Mouse (Mus musculus) adipocyte (in vitro differentiated cells): ENCODE data around the gene Capn11.
A peak's percentile ranks its signal among the peaks of the same experiment; 100 is the strongest.

Experiments used
- DNase-seq: peaks from one replicate; pipeline ENCODE4 v3.0.0-alpha.2; 2016; ENCODE audit warnings: low spot score

The Capn11 gene

DNA sequence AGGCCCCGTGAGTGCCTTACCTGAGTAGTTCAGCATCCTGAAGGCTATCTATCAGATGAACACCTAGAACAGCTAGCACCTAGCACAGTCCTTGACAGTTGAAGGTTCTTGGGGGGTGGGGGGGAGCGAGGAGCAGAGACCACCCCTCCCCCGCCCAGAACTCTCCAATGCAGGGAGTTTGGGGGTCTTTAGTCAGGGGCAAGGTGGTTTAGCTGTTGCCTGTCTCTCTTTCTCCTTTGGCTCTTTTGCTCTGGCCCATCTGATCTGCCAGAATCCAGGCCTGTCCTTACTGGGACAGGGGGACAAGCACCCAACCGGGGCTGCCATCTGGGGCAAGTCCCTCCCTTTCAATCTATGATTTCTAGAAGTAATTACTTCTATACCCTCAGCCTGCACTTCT is at the start of gene Capn11:
Gene Capn11, minus strand, starts transcription at position 101 of the 400 bp plus-strand sequence.
- no peak for DNase-seq

DNA sequence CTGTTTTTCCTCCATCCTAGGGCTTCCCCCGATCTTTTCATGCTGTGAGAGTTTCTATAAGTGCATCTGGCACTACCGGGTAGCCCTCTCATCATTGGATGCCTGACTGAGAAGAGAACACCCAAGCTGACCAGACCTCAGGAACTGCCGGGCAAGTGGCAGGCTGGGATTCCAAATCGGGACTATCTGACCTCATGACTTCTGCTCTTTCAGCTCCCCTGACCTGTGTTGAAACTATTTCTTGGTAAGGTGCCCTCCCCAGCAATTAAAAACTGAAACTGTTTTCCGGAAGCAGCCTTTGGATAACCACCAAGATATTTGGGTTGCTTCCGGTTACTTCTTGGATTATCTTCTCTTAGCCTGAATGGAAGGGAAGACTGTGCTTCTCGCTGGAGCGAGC is 49.1 kb upstream of the Capn11 start:
- no peak for DNase-seq

GRCm38 (mm10) chr17:45707376-45707775 is 48.3 kb upstream of the Capn11 start:
- DNase-seq, result no peak

GRCm38 (mm10) chr17:45706796-45707195 is 47.7 kb upstream of the Capn11 start:
- no peak for DNase-seq

DNA sequence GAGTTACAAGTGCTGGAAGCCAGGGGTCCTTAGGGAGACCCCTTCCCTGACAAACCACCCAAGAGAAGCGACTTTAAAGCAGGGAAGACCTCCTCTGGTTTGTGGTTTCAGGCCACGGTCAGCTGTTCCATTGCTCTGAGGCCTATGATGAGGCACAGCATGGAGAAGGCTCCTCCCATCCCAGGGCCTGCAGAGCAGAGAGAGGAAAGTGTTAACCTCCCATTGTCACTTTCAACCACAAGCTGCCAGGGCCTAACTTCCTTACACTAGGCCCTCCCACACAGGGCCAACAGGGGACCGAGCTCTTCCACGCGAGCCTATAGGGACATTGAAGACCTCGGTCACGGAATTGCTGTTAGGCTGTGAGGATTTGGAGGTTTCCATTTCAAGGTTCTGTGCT is 44.1 kb upstream of the Capn11 start:
- DNase-seq, result no peak

DNA sequence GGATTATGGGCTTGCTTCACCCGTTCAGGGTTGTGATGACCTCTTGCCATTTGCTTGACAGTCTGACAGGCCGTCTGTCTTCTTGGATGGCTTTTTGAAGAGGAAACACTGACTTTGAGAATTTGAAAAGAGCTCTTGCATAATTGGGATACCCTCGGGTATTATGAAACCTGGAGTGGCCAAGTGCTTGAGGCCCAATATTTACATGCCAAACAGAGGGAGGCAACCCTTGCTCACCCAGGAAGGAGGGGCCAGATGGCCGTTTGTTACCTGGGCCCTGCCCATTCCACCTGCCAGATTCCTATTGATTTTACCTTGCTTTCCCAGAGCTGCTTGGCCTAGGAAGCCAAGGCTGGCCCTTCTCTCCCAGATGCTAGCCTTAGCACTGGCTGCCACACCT is 43.1 kb upstream of the Capn11 start:
- peak; percentile 76 for DNase-seq

GRCm38 (mm10) chr17:45701236-45701591 is 42.1 kb upstream of the Capn11 start:
- DNase-seq, result no peak

GRCm38 (mm10) chr17:45700496-45701235 is 41.5 kb upstream of the Capn11 start:
- no peak for DNase-seq

DNA sequence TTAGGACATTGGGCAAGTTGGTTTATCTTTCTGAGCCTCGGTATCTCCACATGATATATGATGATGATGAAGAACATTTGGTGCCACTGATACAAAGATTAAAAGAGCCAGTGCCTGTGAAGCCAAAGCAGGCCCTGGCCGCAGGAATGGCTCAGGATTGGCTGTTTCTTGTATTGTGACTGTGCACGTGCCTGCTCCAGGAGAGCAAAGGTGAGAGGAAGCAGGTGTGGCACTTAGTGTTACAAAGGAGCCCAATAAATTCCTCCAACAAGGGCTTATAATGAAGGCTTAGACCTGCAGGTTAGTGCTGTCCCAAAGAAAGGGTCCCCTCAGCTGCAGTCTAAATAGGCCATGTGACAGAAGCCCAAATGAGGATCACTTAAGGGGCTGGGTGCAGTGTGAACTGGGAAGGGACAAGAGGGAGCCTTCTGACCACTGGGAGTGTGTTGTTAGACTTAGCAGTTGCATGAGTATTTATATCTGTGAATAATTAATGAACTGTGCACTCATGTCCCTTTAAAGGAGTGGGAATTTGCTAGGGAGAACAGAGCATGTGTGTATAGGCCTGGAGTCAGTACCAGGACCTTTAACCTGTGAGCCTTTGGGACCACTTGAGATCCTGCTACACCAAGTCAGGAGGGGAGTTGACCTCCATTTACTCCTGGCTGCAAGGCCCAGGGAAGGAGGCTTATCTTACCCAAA is 40.1 kb upstream of the Capn11 start:
- no peak for DNase-seq

DNA sequence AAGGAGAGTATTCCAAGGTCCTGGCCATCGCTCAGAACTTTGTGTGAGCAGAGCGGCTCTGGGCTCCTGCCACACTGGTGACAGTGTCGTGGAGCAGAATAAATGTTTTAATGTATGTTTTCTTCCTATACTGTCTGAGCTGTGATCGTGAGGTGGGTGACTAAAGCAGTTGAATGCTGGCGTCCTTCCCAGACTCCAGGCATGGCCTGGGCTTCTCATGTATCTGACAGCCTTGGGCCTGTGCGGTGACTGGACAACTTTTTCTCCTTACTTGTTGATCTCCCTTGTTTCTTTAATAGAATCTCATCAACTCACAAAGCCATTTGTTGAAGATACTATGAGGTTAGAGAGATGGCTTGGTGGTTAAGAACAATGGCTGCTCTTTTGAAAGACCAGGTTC is 39.2 kb upstream of the Capn11 start:
- DNase-seq, result no peak

DNA sequence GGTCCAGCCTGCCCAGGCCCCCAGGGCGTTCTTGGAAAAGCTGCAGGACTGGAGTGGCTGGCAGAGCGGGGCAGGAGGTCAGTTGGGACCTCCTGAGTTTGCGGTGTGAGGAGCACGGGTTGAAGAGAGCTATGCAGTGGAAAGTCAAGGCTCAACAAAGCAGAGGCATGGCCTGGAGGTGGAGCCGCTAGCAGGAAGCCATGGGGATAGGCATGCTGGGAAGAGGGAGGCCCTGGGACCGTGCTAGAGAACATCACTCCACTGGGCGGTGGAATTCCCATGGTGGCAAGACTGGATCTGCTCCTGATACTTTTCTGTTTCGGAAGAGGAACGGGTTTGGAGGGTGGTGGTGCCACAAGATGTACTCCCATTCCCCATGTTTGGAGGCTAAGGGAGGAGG is 37.9 kb upstream of the Capn11 start:
- no peak for DNase-seq

- no peak for DNase-seq
Measured at GRCm38 (mm10) chr17:45695227-45696120, 36.3 kb upstream of the Capn11 start.

GRCm38 (mm10) chr17:45693812-45694565 is 34.9 kb upstream of the Capn11 start:
- DNase-seq, result no peak

- DNase-seq, result no peak
Measured at GRCm38 (mm10) chr17:45692159-45692558, 33.0 kb upstream of the Capn11 start.

- DNase-seq, result no peak
Measured at GRCm38 (mm10) chr17:45690044-45690443, 30.9 kb upstream of the Capn11 start.

GRCm38 (mm10) chr17:45689120-45689519 is 30.0 kb upstream of the Capn11 start:
- DNase-seq, result no peak

GRCm38 (mm10) chr17:45686716-45687115 is 27.6 kb upstream of the Capn11 start, which contains the start of gene Tmem63b:
Gene Tmem63b, minus strand, starts transcription at chr17:45686905.
- DNase-seq, result no peak

DNA sequence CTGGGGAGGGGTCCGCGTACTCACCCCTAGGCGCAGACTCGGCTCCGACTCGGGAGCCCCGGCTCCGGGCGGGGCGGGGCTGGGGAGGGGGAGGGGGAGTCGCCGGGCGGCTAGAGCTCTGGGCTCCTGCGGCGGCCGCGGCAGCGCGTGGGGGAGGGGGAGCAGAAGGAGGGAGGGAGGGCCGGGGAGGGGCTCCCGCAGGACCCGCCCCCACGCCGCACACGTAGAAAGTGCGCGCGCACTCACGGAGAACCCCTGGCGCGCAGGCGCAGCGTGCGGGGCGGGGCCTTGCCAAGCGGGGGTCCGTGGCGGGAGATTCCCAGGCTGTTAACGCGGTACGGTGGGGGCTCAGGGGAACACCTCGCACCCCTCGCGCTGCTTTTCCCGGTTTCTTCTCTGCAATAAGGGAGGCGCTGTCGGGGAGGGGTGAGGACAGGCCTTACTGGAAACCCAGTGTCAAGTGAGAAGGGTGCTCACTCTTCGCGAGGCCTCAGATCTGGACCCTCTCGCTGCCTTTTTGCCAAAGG is 27.0 kb upstream of the Capn11 start, which contains the start of gene Mrpl14:
Gene Mrpl14, plus strand, starts transcription at position 230 of the 527 bp plus-strand sequence.
- peak; percentile 94 for DNase-seq

DNA sequence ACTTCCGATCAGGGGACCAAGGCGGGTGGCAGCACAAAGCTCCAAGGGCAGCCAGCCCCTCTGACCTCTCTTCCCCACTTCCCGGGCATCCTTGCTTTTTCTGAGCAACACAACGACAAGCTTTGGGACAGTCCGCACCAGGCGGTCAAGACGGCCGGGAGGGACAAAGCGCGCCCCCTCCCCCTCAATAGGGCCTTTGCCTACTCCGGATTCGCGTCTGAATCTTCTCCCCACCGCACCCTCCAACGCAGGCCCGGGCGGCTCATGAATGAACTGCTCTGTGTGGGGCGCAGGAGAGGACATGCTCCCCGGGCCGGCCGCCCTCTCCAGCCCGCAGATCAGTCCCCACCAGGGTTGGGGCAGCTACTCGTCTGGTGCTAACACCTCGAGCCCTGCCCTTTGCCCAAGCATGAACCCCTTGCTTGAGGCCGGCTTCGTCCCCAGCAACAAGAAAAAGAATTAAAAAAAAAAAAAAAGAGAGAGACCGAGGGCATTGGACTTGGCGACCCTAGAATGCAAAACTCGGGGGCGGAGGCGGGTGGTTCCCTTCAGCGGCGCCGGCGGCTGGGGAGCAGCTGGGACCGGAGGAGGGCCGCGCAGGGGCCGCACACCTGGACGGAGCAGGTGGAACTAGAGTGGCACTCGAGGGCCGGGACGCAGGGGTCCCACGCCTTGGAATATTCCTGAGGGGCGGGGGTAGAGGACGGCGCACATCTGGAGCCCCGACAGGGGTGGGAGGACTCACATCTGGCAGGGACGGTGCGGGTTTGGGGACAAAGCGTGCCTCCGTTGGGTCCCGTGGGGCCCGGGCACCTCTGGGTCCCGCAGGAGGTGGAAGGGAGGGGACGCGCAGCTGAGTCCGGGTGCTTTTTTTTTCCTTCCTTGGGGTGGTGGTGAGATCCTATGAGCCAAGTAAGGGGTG is 26.3 kb upstream of the Capn11 start:
- DNase-seq, result peak; percentile 28

DNA sequence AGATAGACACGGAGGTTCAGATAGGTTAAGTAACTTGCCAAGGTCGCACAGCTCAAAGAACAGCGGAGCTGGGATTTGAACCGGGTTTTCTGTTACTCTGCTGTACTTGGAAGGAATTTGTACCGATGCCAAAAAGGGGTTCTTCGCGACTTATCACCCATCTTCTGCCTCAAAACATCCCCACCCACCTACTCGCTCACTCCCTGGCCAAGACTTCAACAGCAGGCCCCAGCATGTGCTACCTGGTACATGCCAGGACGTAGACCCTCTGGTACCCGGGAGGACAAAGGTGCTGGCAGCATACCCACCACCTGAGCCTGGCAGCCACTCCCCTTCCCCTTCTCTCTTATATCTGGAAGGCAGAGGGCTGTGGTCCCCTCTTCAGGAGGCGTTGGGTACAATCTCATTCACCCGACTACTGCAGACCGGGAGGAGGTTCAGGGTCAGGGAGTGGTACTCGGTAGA is 25.6 kb upstream of the Capn11 start:
- DNase-seq, result no peak
